Mouse (Mus musculus) midbrain, embryonic 11.5 days (tissue): ENCODE results near the gene Phgr1. TPM values are rescaled to one million over a fixed set of nuclear protein-coding genes. Genes with fewer than 3 reads are reported as not detected.
A peak's percentile ranks its signal among the peaks of the same experiment; 100 is the strongest.

Source experiments
- ATAC-seq: fragments of 200-750 bp; cut with Nextera tagmentation; 2 replicates; pipeline ENCODE4 v1.8.0; 2017; ENCODE audit warnings: moderate TSS enrichment, moderate library complexity; ENCODE audit not compliant: low FRiP score
- DNase-seq: peaks from one replicate; pipeline ENCODE4 v3.0.0; 2015; ENCODE audit warnings: low spot score; ENCODE audit errors: missing footprints
- H3K27ac ChIP-seq: fragments of 300-500 bp; sonication (generic); 2 replicates; pipeline ENCODE4 v1.5.1; 2014; ENCODE audit warnings: low read depth, low read length
- H3K27me3 ChIP-seq: fragments of 300-500 bp; sonication (generic); 2 replicates; pipeline ENCODE4 v1.6.1; 2014; ENCODE audit warnings: mild to moderate bottlenecking, low read length, moderate library complexity, mixed read lengths; ENCODE audit not compliant: control insufficient read depth, insufficient read depth
- H3K36me3 ChIP-seq: fragments of 300-500 bp; sonication (generic); 2 replicates; pipeline ENCODE4 v1.6.1; 2014; ENCODE audit warnings: mild to moderate bottlenecking, low read length, moderate library complexity, mixed read lengths; ENCODE audit not compliant: control insufficient read depth, insufficient read depth
- H3K4me1 ChIP-seq: fragments of 300-500 bp; sonication (generic); 2 replicates; pipeline ENCODE4 v1.6.1; 2014; ENCODE audit warnings: low read length; ENCODE audit not compliant: control insufficient read depth, insufficient read depth
- H3K4me2 ChIP-seq: fragments of 300-500 bp; sonication (generic); 2 replicates; pipeline ENCODE4 v1.6.1; 2014; ENCODE audit warnings: mild to moderate bottlenecking, moderate library complexity
- H3K4me3 ChIP-seq: fragments of 300-500 bp; sonication (generic); 2 replicates; pipeline ENCODE4 v1.5.1; 2014; ENCODE audit warnings: low read depth, low read length
- H3K9ac ChIP-seq: fragments of 300-500 bp; sonication (generic); 2 replicates; pipeline ENCODE4 v1.6.1; 2014; ENCODE audit warnings: low read length
- H3K9me3 ChIP-seq: fragments of 300-500 bp; sonication (generic); 2 replicates; pipeline ENCODE4 v1.6.1; 2016; ENCODE audit warnings: low read length; ENCODE audit not compliant: control insufficient read depth
- WGBS: fragments of 180-500 bp; shearing (Covaris S2); extraction: QIAGEN DNeasy Blood & Tissue Kit; methylation state at CpG from one replicate; pipeline ENCODE4 v1.1.7; 2014; 5-methylcytosine and 5-hydroxymethylcytosine counted together
- polyA plus RNA-seq: library from polyadenylated mRNA; unstranded; fragments of >200 nt; fragmentation: Nextera tagmentation; extraction: Ambion mirVana; gene quantifications from 2 replicates; pipeline ENCODE4 v1.2.1, GENCODE M21; 2014

The Phgr1 gene
- polyA plus RNA-seq, 1 experiment from 2014 or later = not detected

- Histone ChIP-seq H3K9me3 (no peaks in the 10 kb centered on the region), H3K4me1 (peaks cover 4% of the 10 kb centered on the region; the same call in 1 of the 2 replicates), H3K4me3 (no peak overlapping the region), H3K4me2 (peak overlapping the region; percentile 10; the same call in 1 of the 2 replicates), H3K9ac (no peak overlapping the region), H3K27ac (no peak overlapping the region), H3K27me3 (no peaks in the 10 kb centered on the region; the same call in 1 of the 2 replicates), H3K36me3 (no peaks in the 10 kb centered on the region)
- DNase-seq (peak; percentile 95), ATAC-seq (peak; percentile 64; the same call in 1 of the 2 replicates)
- WGBS = 29% methylated on average over 44 of the region's 44 CpGs
Observed at GRCm38 (mm10) chr2:118790551-118791525, 18.3 kb downstream of the Phgr1 start.

- Histone ChIP-seq H3K27me3 (no peaks in the 10 kb centered on the region; the same call in 1 of the 2 replicates), H3K9me3 (no peaks in the 10 kb centered on the region), H3K4me3 (no peak overlapping the region), H3K4me1 (peaks cover 4% of the 10 kb centered on the region; the same call in 1 of the 2 replicates), H3K27ac (no peak overlapping the region), H3K36me3 (no peaks in the 10 kb centered on the region), H3K9ac (no peak overlapping the region), H3K4me2 (no peak overlapping the region)
- DNase-seq (no peak), ATAC-seq (no peak)
- 93% methylated on average over 26 of the region's 26 CpGs for whole genome bisulfite sequencing
Observed at GRCm38 (mm10) chr2:118791591-118792258, 19.2 kb downstream of the Phgr1 start.

- Histone ChIP-seq H3K27me3 (no peaks in the 10 kb centered on the region; the same call in 1 of the 2 replicates), H3K4me3 (no peak overlapping the region), H3K4me1 (peaks cover 4% of the 10 kb centered on the region; the same call in 1 of the 2 replicates), H3K9me3 (no peaks in the 10 kb centered on the region), H3K4me2 (no peak overlapping the region), H3K27ac (no peak overlapping the region), H3K36me3 (no peaks in the 10 kb centered on the region), H3K9ac (no peak overlapping the region)
- 75% methylated on average over 4 of the region's 4 CpGs for WGBS
- DNase-seq (no peak), ATAC-seq (no peak)
Observed at GRCm38 (mm10) chr2:118792259-118792613, 19.7 kb downstream of the Phgr1 start.

GRCm38 (mm10) chr2:118793636-118794035 is 21.1 kb downstream of the Phgr1 start:
- H3K36me3 ChIP-seq = no peaks in the 10 kb centered on the region
- H3K9me3 ChIP-seq = no peaks in the 10 kb centered on the region
- no peak overlapping the region for H3K9ac ChIP-seq
- H3K27me3 ChIP-seq = no peaks in the 10 kb centered on the region; the same call in 1 of the 2 replicates
- no peak overlapping the region for H3K4me2 ChIP-seq
- DNase-seq (no peak), ATAC-seq (no peak)
- WGBS = 84% methylated on average over 4 of the region's 4 CpGs
- no peak overlapping the region for H3K4me3 ChIP-seq
- peaks cover 4% of the 10 kb centered on the region; the same call in 1 of the 2 replicates for H3K4me1 ChIP-seq
- no peak overlapping the region for H3K27ac ChIP-seq

- H3K9me3 ChIP-seq = no peaks in the 10 kb centered on the region
- DNase-seq = no peak
- H3K9ac ChIP-seq = no peak overlapping the region
- 75% methylated on average over 4 of the region's 4 CpGs for WGBS
- ATAC-seq = no peak
- H3K4me3 ChIP-seq = no peak overlapping the region
- H3K36me3 ChIP-seq = no peaks in the 10 kb centered on the region
- no peak overlapping the region for H3K27ac ChIP-seq
- H3K4me1 ChIP-seq = no peaks in the 10 kb centered on the region
- H3K27me3 ChIP-seq = no peaks in the 10 kb centered on the region
- no peak overlapping the region for H3K4me2 ChIP-seq
Observed at GRCm38 (mm10) chr2:118802542-118803118, 30.1 kb downstream of the Phgr1 start.

GRCm38 (mm10) chr2:118804474-118804873 is 31.9 kb downstream of the Phgr1 start:
- ATAC-seq (no peak), DNase-seq (no peak)
- H3K36me3 ChIP-seq = no peaks in the 10 kb centered on the region
- no peaks in the 10 kb centered on the region for H3K9me3 ChIP-seq
- H3K9ac ChIP-seq = no peak overlapping the region
- H3K27ac ChIP-seq = no peak overlapping the region
- H3K4me3 ChIP-seq = no peak overlapping the region
- H3K4me2 ChIP-seq = no peak overlapping the region
- 80% methylated on average over 2 of the region's 2 CpGs for WGBS
- H3K4me1 ChIP-seq = no peaks in the 10 kb centered on the region
- H3K27me3 ChIP-seq = no peaks in the 10 kb centered on the region

- 70% methylated on average over 3 of the region's 3 CpGs for WGBS
Observed at GRCm38 (mm10) chr2:118805137-118805536, 32.6 kb downstream of the Phgr1 start.

GRCm38 (mm10) chr2:118805756-118806155 is 33.2 kb downstream of the Phgr1 start:
- Histone ChIP-seq H3K9ac (no peak overlapping the region), H3K27me3 (no peaks in the 10 kb centered on the region), H3K4me1 (no peaks in the 10 kb centered on the region), H3K9me3 (no peaks in the 10 kb centered on the region), H3K4me2 (no peak overlapping the region), H3K36me3 (no peaks in the 10 kb centered on the region), H3K4me3 (no peak overlapping the region), H3K27ac (no peak overlapping the region)
- ATAC-seq = no peak
- WGBS = 60% methylated on average over 3 of the region's 3 CpGs
- DNase-seq = no peak

More at GRCm38 (mm10) chr2:118805137-118805536, 32.6 kb downstream of the Phgr1 start:
- H3K36me3 ChIP-seq = no peaks in the 10 kb centered on the region
- H3K27ac ChIP-seq = no peak overlapping the region
- H3K4me3 ChIP-seq = no peak overlapping the region
- no peak overlapping the region for H3K9ac ChIP-seq
- DNase-seq (no peak), ATAC-seq (no peak)
- no peak overlapping the region for H3K4me2 ChIP-seq
- H3K9me3 ChIP-seq = no peaks in the 10 kb centered on the region
- H3K27me3 ChIP-seq = no peaks in the 10 kb centered on the region
- no peaks in the 10 kb centered on the region for H3K4me1 ChIP-seq
